18 mouse cellular contexts compared by ENCODE assay signal in genomic region chr11:94420991-94421390, GRCm38 (mm10). TPM values are rescaled to one million over a fixed set of nuclear protein-coding genes. Genes with fewer than 3 reads are reported as not detected.
DNase-seq lines count a peak whose midpoint lies in the region; ATAC-seq and TF ChIP-seq lines count a peak whose summit lies in the region.
"Had no signal": no experiment of that assay in that cellular context is flagged by ENCODE, and none has a peak within 500 bp of the region (broad histone marks: within the 10 kb centered on the region; RNA-seq: fewer than 3 reads in every experiment).

No protein-coding gene starts in this region.

- no peak for ATAC-seq in forebrain, embryonic 12.5 days (ENCODE audit: low FRiP score)
- no peak for ATAC-seq in hindbrain, postnatal 0 days
- no peak for ATAC-seq in midbrain, embryonic 13.5 days
- ATAC-seq: intestine, embryonic 15.5 days; Patski had no signal

- H3K4me1 ChIP-seq in forebrain, embryonic 10.5 days, result peaks cover 60% of the 10 kb centered on the region
- peaks cover 38% of the 10 kb centered on the region for H3K4me1 ChIP-seq in forebrain, embryonic 12.5 days
- H3K4me1 ChIP-seq in hindbrain, embryonic 10.5 days (replicated peaks), result peaks cover 57% of the 10 kb centered on the region
- peaks cover 11% of the 10 kb centered on the region; the same call in 1 of the 2 replicates for H3K4me1 ChIP-seq in hindbrain, postnatal 0 days (ENCODE audit: insufficient read depth, low read length)
- H3K4me1 ChIP-seq in midbrain, embryonic 10.5 days, result peaks cover 54% of the 10 kb centered on the region
- H3K4me1 ChIP-seq in midbrain, embryonic 13.5 days (replicated peaks), result peaks cover 44% of the 10 kb centered on the region
- peaks cover 15% of the 10 kb centered on the region for H3K4me1 ChIP-seq in thymus, adult 2 months (replicated peaks; ENCODE audit: control insufficient read depth, insufficient read depth, low read length)

- no peak overlapping the region for H3K4me2 ChIP-seq in forebrain, embryonic 12.5 days
- H3K4me2 ChIP-seq in hindbrain, postnatal 0 days (ENCODE audit: low read depth, low read length), result no peak overlapping the region
- H3K4me2 ChIP-seq in midbrain, embryonic 13.5 days (replicated peaks), result no peak overlapping the region
- H3K4me2 ChIP-seq: hindbrain, embryonic 13.5 days; intestine, embryonic 15.5 days; limb, embryonic 12.5 days; lung, embryonic 15.5 days; midbrain, embryonic 11.5 days had no signal

- no peak overlapping the region for H3K9ac ChIP-seq in forebrain, embryonic 12.5 days
- no peak overlapping the region for H3K9ac ChIP-seq in hindbrain, postnatal 0 days (replicated peaks; ENCODE audit: low read length)
- no peak overlapping the region for H3K9ac ChIP-seq in midbrain, embryonic 13.5 days (replicated peaks)
- H3K9ac ChIP-seq: hindbrain, embryonic 13.5 days; intestine, embryonic 15.5 days; limb, embryonic 12.5 days; lung, embryonic 15.5 days had no signal

- H3K9me3 ChIP-seq in forebrain, embryonic 10.5 days, result no peaks in the 10 kb centered on the region
- H3K9me3 ChIP-seq in forebrain, embryonic 12.5 days, result no peaks in the 10 kb centered on the region
- no peaks in the 10 kb centered on the region for H3K9me3 ChIP-seq in hindbrain, embryonic 10.5 days
- no peaks in the 10 kb centered on the region for H3K9me3 ChIP-seq in hindbrain, postnatal 0 days (ENCODE audit: low read length)
- no peaks in the 10 kb centered on the region for H3K9me3 ChIP-seq in midbrain, embryonic 10.5 days (replicated peaks)
- H3K9me3 ChIP-seq in midbrain, embryonic 13.5 days, result no peaks in the 10 kb centered on the region
- H3K9me3 ChIP-seq: hindbrain, embryonic 13.5 days; intestine, embryonic 15.5 days; limb, embryonic 12.5 days; lung, embryonic 15.5 days had no signal

- peaks cover 62% of the 10 kb centered on the region for H3K36me3 ChIP-seq in forebrain, embryonic 10.5 days (replicated peaks)
- H3K36me3 ChIP-seq in forebrain, embryonic 12.5 days (replicated peaks), result peaks cover 16% of the 10 kb centered on the region
- peaks cover 63% of the 10 kb centered on the region for H3K36me3 ChIP-seq in hindbrain, embryonic 10.5 days
- H3K36me3 ChIP-seq in hindbrain, postnatal 0 days (ENCODE audit: insufficient read depth, low read length), result peaks cover 9% of the 10 kb centered on the region; the same call in 1 of the 2 replicates
- H3K36me3 ChIP-seq in midbrain, embryonic 10.5 days, result peaks cover 71% of the 10 kb centered on the region
- peaks cover 41% of the 10 kb centered on the region for H3K36me3 ChIP-seq in midbrain, embryonic 13.5 days
- H3K36me3 ChIP-seq in thymus, adult 2 months (ENCODE audit: control insufficient read depth, insufficient read depth, low read length), result no peaks in the 10 kb centered on the region

- WGBS in forebrain, embryonic 10.5 days, result 76% methylated on average over 6 of the region's 6 CpGs
- WGBS in forebrain, embryonic 12.5 days, result 71% methylated on average over 6 of the region's 6 CpGs
- WGBS in hindbrain, embryonic 10.5 days, result 72% methylated on average over 6 of the region's 6 CpGs
- WGBS in hindbrain, postnatal 0 days, result 66% methylated on average over 6 of the region's 6 CpGs
- WGBS in midbrain, embryonic 10.5 days, result 76% methylated on average over 6 of the region's 6 CpGs
- 74% methylated on average over 6 of the region's 6 CpGs for WGBS in midbrain, embryonic 13.5 days
- 71% methylated on average over 6 of the region's 6 CpGs for WGBS in thymus, adult 2 months

- TF ChIP-seq CTCF in hindbrain, postnatal 0 days (IDR thresholded peaks at IDR 0.05; ENCODE audit: low read depth), result no peak
- TF ChIP-seq CTCF in thymus, adult 2 months (IDR thresholded peaks at IDR 0.05; ENCODE audit: borderline replicate concordance, control insufficient read depth, extremely low read depth, insufficient read depth, low read length, poor library complexity), result no peak

- no peak for TF ChIP-seq POLR2A in thymus, adult 2 months (IDR thresholded peaks at IDR 0.05; ENCODE audit: control insufficient read depth, extremely low read depth, insufficient read depth, low read length, poor library complexity)

- no peak overlapping the region for H3K4me3 ChIP-seq in forebrain, embryonic 10.5 days
- no peak overlapping the region for H3K4me3 ChIP-seq in forebrain, embryonic 12.5 days (replicated peaks)
- H3K4me3 ChIP-seq in hindbrain, embryonic 10.5 days, result no peak overlapping the region
- H3K4me3 ChIP-seq in hindbrain, postnatal 0 days (ENCODE audit: low read length), result no peak overlapping the region
- H3K4me3 ChIP-seq in midbrain, embryonic 10.5 days, result no peak overlapping the region
- H3K4me3 ChIP-seq in midbrain, embryonic 13.5 days (replicated peaks), result no peak overlapping the region
- no peak overlapping the region for H3K4me3 ChIP-seq in thymus, adult 2 months (ENCODE audit: control insufficient read depth, insufficient read depth, low read length)
- H3K4me3 ChIP-seq: hindbrain, embryonic 13.5 days; intestine, embryonic 15.5 days; limb, embryonic 12.5 days; lung, embryonic 15.5 days had no signal

- no peak for DNase-seq in forebrain, embryonic 10.5 days (ENCODE audit: extremely low spot score, low spot score)
- no peak for DNase-seq in hindbrain, embryonic 10.5 days (ENCODE audit: low spot score)
- DNase-seq in hindbrain, postnatal 0 days (ENCODE audit: low spot score), result no peak
- no peak for DNase-seq in midbrain, embryonic 10.5 days (ENCODE audit: low spot score)
- no peak for DNase-seq in thymus, adult 2 months
- DNase-seq: gastrocnemius, postnatal 14 days; thymus, postnatal 4 days had no signal

- peaks cover 41% of the 10 kb centered on the region for H3K27me3 ChIP-seq in forebrain, embryonic 10.5 days (ENCODE audit: poor library complexity, severe bottlenecking)
- peaks cover 7% of the 10 kb centered on the region; the same call in 1 of the 2 replicates for H3K27me3 ChIP-seq in forebrain, embryonic 12.5 days
- H3K27me3 ChIP-seq in hindbrain, embryonic 10.5 days (ENCODE audit: insufficient read depth, poor library complexity, severe bottlenecking), result peaks cover 24% of the 10 kb centered on the region
- no peaks in the 10 kb centered on the region for H3K27me3 ChIP-seq in hindbrain, postnatal 0 days (ENCODE audit: insufficient read depth, low read length)
- H3K27me3 ChIP-seq in midbrain, embryonic 10.5 days (ENCODE audit: low read depth, poor library complexity, severe bottlenecking), result peaks cover 11% of the 10 kb centered on the region
- no peaks in the 10 kb centered on the region for H3K27me3 ChIP-seq in midbrain, embryonic 13.5 days
- no peaks in the 10 kb centered on the region for H3K27me3 ChIP-seq in thymus, adult 2 months (ENCODE audit: control insufficient read depth, insufficient read depth, low read length)
- H3K27me3 ChIP-seq: intestine, embryonic 15.5 days; lung, embryonic 15.5 days; Patski had no signal

- H3K27ac ChIP-seq in forebrain, embryonic 10.5 days, result peak overlapping the region; percentile 25; the same call in 1 of the 2 replicates
- no peak overlapping the region for H3K27ac ChIP-seq in forebrain, embryonic 12.5 days
- H3K27ac ChIP-seq in hindbrain, embryonic 10.5 days, result peak overlapping the region; percentile 53; the same call in 1 of the 2 replicates
- no peak overlapping the region for H3K27ac ChIP-seq in hindbrain, postnatal 0 days
- H3K27ac ChIP-seq in midbrain, embryonic 10.5 days (replicated peaks), result peak overlapping the region; percentile 10; the same call in 1 of the 2 replicates
- no peak overlapping the region for H3K27ac ChIP-seq in midbrain, embryonic 13.5 days
- H3K27ac ChIP-seq in thymus, adult 2 months (ENCODE audit: control insufficient read depth, insufficient read depth, low read length), result no peak overlapping the region
- H3K27ac ChIP-seq: intestine, embryonic 15.5 days; limb, embryonic 12.5 days; lung, embryonic 15.5 days had no signal

RNA-seq across cellular contexts. Expression of gene Abcc3, which starts 28.2 kb away (rescaled TPM):
- 0.12 and 0.22 TPM in 2 replicates for polyA plus RNA-seq in forebrain, embryonic 10.5 days (2016; fragmentation: Nextera tagmentation; extraction: Ambion mirVana)
- 0.41 and 0.49 TPM in 2 replicates for polyA plus RNA-seq in forebrain, embryonic 12.5 days (2016; fragmentation: Nextera tagmentation; extraction: Ambion mirVana)
- 0.46 and 0.48 TPM in 2 replicates for polyA plus RNA-seq in hindbrain, embryonic 10.5 days (2016; fragmentation: Nextera tagmentation; extraction: Ambion mirVana)
- total RNA-seq in hindbrain, postnatal 0 days (2014; rRNA removed), result 4.5 and 4.7 TPM in 2 replicates
- polyA plus RNA-seq in hindbrain, postnatal 0 days (2015; fragmentation: Nextera tagmentation; extraction: Ambion mirVana), result 1.0 and 1.8 TPM in 2 replicates
- 0.37 and 0.42 TPM in 2 replicates for polyA plus RNA-seq in midbrain, embryonic 10.5 days (2016; fragmentation: Nextera tagmentation; extraction: Ambion mirVana)
- polyA plus RNA-seq in midbrain, embryonic 13.5 days (2015; fragmentation: Nextera tagmentation; extraction: Ambion mirVana), result 0.46 and 0.90 TPM in 2 replicates
- polyA plus RNA-seq in thymus, adult 2 months (2012; rRNA removed), result 21.5 and 28.4 TPM in 2 replicates

RNA-seq across cellular contexts. Expression of gene Cacna1g, which starts 53.0 kb away (rescaled TPM):
- 7.0 and 8.3 TPM in 2 replicates for polyA plus RNA-seq in forebrain, embryonic 10.5 days (2016; fragmentation: Nextera tagmentation; extraction: Ambion mirVana)
- polyA plus RNA-seq in forebrain, embryonic 12.5 days (2016; fragmentation: Nextera tagmentation; extraction: Ambion mirVana), result 9.6 and 12.1 TPM in 2 replicates
- polyA plus RNA-seq in hindbrain, embryonic 10.5 days (2016; fragmentation: Nextera tagmentation; extraction: Ambion mirVana), result 5.3 and 7.7 TPM in 2 replicates
- total RNA-seq in hindbrain, postnatal 0 days (2014; rRNA removed), result 87.7 and 90.3 TPM in 2 replicates
- 10.0 and 10.4 TPM in 2 replicates for polyA plus RNA-seq in hindbrain, postnatal 0 days (2015; fragmentation: Nextera tagmentation; extraction: Ambion mirVana)
- polyA plus RNA-seq in midbrain, embryonic 10.5 days (2016; fragmentation: Nextera tagmentation; extraction: Ambion mirVana), result 8.1 and 9.1 TPM in 2 replicates
- 10.5 and 12.4 TPM in 2 replicates for polyA plus RNA-seq in midbrain, embryonic 13.5 days (2015; fragmentation: Nextera tagmentation; extraction: Ambion mirVana)
- polyA plus RNA-seq in thymus, adult 2 months (2012; rRNA removed), result 2.3 and 6.5 TPM in 2 replicates
- total RNA-seq: granulocyte monocyte progenitor cell, adult 5-6 weeks; megakaryocyte progenitor cell, adult 5-6 weeks; monocyte, adult 5-6 weeks had no signal

Comparison
In these comparisons a context has a peak if more than half of its experiments do, and no peak if none do; other contexts are left out.
1. H3K27ac ChIP-seq: peak in forebrain, embryonic 10.5 days (single experiment), hindbrain, embryonic 10.5 days (single experiment) and midbrain, embryonic 10.5 days (single experiment); none in forebrain, embryonic 12.5 days (single experiment), hindbrain, postnatal 0 days (single experiment), midbrain, embryonic 13.5 days (single experiment) and thymus, adult 2 months (single experiment).